Mouse (Mus musculus) naive thymus-derived CD4-positive, alpha-beta T cell, adult 2 months (primary cell): Measurements from ENCODE around the gene Copz1.

ENCODE experiments used
- DNase-seq: peaks from one replicate; pipeline ENCODE4 v3.0.0-alpha.2; 2011; ENCODE audit warnings: low read depth

Gene Copz1

GRCm38 (mm10) chr15:103308876-103309580, 36.5 kb downstream of the Copz1 start:
- no peak for DNase-seq

- no peak for DNase-seq
Observed at GRCm38 (mm10) chr15:103310365-103310910, 37.9 kb downstream of the Copz1 start, which contains the start of gene Gpr84. Gene Gpr84 (minus strand): TSS chr15:103310612.

DNA sequence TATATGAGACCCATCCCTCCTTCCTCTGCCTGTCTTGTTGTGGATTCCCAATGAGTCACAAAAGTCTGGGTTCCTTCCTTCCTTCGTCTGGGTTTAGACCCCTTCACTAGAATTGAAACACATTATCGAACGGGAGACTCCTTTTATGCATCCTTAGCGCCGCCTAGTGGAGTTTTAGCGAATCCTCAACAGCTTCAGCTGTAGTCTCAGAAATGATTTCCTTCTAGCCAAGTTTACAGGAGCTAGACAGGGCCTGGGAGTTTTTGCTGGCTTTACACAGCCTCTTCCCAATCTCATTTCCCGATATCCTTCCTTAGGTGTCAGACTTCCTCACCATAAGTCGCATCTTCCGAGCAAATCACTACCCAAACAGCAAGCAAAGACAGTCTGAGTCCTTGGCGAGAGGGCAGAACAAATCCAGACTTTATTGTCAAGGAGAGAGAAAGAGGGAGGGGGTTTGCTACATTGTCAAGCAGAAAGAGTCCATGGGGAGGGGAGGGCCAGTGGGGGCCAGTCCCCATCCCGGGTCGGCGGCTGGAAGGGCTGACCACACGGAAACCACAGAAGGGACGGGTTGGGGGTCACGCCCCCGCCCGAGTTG, 41.1 kb downstream of the Copz1 start:
- DNase-seq: peak; percentile 82

DNA sequence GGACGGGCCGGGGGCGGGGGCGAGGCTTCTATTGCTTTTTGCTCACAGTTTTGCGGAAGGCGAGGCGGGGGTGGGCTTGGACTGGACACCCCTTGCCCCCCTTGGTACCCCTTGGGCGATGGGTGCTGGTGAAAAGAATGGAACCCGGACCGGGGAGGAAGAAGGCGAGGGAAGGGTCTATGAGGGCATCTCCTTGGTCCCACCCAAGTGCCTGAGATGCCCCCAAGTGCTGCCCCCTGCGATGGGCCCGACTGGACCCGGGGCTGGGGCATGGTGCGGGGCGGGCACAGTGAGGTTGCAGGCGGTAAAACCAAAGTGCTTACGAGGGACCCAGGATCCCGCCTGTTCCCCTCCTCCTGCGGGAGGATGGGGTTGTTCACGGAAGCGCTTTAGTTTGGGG, 41.7 kb downstream of the Copz1 start:
- no peak for DNase-seq

DNA sequence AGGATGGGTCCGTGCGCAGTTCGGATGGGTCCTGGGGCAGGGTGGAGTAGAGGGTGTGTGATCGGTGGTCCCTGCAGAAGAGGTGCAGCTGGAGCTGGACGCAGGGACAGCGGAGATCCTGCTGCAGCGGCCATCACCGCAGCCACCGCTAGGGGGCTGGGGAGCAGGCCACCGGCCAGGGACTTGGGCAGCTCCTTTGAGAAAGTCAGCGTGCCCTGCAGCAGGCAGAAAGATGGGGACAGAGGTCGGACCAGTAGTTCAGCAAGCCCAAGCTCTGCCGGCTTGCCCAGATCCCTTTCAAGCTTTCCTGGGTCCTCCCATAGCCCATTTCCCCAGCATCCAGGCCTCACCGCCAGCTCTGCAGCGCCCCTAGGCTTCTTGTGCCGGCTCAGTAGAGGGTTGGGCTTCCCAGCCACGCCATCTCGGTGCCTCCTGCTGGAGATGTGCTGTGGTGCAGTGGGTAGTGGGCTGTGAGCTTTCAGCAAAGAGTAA, 42.5 kb downstream of the Copz1 start:
- no peak for DNase-seq

GRCm38 (mm10) chr15:103315979-103316776, 43.7 kb downstream of the Copz1 start:
- no peak for DNase-seq

DNA sequence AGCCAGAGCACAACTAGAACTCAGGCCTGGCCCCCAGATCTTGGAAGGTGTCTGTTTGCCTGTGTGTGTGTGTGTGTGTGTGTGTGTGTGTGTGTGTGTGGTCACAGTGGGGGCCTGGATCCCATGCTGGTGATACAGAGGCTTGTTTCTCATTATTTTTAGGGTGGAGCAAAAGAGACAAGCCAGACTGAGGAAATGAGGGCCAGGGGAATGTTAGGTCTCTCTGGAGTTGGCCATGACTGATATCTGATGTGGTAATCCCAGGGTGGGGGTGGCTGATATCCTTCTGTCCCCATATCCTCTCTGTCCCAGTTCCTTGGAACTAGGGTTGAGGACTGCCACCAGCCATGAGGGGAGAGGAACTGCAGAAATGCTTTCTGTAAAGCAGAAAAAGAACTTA, 44.6 kb downstream of the Copz1 start:
- DNase-seq: no peak

DNA sequence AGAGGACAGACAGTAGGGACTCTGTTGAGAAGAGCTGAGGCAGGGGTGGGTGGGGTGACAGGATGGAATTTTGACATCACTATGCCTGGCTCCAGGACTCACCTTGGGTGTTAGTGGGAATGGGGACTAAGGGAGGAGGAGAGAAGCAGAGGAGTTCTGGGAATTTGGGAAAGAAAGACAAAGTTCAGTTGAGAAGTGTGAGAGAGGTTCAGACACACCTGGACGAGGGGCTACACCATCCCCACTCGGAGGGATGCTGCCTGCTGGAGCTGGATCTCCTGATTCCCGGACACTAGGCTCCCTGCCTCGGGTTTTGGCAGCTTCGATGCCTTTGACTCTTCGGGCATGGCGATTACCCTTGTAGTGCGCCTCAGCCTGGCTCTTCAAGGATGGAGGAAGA, 45.2 kb downstream of the Copz1 start:
- no peak for DNase-seq

DNA sequence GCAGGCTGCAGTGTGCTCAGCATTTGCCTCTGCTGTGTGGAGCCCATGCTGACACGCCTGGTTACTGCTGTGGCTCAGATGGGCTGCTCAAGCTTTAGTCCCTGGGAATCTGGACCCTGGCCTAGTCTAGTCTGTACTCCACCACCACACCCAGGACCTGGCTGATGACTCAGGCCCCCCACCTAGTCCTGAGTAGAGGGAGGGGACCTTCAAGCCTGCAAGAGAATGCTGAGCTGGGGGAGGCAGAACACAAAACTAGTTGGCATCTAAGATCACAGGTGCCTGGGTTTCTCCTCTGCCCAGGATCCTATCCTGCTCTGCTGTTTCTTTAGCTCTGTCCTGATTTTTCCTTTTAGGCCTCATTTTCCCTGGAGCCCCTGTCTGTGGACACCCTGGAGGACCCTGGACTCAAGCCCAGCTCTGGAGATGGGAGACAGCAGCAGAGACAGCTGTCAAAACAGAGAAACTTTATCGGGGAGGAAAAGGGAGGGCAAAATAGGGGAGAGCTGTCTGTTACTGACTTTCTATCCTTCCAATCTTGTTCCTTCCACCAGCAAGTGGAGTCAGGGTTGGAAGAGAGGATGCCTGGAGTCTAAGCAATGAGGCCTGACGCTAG, 45.8 kb downstream of the Copz1 start:
- no peak for DNase-seq

DNA sequence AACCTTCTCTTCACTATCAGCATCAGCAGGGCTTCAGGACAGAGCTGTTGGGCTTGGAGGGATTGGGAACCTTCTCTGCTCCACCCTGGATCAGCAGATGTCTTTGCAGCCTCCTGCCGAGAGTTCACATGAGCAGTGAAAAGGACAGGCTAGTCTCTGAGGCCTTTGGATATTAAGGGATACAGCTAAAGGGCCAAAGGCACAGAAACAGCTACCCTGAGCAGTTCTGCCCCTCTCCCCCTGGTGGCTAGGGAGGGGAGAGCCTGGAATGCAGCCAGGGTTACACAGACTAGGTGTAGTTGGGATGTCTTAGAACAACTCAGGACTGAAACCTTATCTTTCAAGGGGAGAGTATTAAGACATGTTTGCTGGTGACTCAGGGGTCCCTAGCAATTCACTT, 48.6 kb downstream of the Copz1 start:
- DNase-seq: no peak

DNA sequence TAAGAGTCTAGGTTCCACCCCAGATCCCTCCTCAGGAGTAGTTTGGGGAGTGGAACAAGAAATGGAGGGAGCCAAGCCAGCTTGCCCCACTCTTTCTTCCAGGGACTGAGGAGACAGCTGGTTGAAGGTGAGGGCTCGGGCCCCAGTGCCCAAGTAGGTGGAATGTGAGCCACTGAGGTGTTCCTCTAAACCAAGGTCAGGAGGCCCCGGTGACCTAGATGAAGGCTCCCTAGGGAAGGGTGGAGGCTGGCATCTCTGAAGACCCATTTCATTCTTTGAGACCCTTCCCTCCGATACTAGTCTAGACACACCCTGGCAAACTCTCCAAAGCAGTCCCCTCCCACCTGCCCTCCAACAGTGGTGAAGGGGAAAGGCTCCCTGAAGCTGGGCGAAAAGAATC, 49.9 kb downstream of the Copz1 start:
- DNase-seq: no peak

DNA sequence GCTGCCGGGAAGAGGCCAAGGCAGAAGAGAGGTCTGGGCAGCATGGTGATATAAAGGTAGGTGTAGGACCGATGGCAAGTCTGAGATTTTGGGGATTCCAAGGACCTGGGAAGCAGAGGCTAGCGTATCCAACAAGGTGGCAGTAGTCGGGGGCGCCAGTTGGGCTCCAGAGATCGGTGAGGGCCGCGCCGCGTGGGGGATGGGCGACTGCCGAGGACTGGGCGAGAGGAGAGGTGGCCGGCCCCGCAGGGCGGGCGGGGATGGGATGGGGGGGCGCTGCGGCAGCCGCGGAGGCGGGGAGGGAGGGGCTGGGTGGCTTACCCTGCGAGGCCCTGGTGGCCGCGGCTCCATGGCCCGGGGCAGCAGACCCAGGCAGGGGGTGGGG, 50.5 kb downstream of the Copz1 start:
- DNase-seq: no peak

GRCm38 (mm10) chr15:103323455-103324247, 51.1 kb downstream of the Copz1 start:
- peak; percentile 88 for DNase-seq

DNA sequence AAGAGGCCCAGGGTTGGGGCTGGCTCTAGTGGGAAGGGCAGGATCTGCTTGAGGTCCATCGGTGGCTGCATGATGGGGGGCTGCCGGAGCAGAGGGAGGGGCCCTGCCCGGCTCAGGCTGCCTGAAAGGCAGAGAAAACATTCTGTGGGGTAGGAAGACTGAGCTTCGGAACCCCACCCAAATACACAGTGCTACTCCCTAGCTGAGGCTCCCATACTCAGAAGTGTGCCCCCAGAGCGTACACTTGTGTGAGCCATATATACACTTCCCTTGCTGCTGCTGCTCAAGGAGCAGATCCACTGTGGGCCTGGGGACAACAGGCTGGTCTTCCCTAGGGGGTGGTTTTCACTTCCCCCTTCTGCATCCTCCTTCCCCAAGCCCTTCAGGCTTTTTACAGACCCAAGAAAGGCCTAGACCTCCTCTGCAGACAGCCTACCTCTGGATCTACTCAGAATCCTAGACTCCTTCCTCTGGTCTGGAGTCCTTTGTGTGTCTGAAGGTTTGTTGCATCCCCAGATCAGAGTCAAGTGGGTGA, 60.6 kb downstream of the Copz1 start:
- no peak for DNase-seq

DNA sequence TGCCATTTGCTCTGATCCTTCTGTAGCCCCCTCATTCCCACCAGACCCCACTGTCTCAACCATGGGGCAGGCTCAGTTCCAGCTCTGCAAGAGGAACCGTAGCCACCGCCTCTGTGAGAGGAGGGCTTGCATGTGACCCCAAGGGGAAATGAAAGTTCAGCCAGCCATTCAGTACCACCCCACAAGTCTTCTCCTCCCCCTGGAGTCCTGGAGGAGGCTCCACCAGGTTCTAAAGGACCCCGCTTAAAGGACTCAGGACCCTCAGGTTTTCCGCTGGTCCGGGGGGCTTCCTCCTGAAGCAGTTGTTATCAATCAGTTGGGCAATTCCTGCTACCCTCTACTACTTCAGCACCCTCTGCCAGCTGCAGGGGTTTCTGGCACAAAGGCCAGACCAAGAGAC, 61.2 kb downstream of the Copz1 start:
- no peak for DNase-seq

GRCm38 (mm10) chr15:103334194-103334593, 61.7 kb downstream of the Copz1 start:
- DNase-seq: no peak

DNA sequence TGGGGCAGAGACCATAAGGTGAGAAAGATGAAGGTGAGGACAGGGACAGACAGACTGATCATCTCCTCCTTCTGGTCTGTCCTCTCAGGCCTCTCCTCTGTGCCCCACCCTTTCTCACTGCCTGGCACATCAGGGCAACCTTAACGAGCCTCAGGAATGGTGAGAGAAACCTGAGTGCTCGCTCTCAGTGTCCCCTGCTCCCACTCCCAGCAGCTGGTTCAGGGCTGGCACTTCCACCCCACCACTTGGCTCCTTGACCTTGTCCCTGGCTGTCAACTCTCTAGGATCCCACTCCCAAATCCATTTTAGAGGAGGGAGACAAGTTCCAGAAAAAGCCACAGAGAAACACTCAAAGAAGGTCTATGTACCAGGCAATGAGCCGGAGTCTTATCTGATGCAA, 62.5 kb downstream of the Copz1 start:
- DNase-seq: no peak

DNA sequence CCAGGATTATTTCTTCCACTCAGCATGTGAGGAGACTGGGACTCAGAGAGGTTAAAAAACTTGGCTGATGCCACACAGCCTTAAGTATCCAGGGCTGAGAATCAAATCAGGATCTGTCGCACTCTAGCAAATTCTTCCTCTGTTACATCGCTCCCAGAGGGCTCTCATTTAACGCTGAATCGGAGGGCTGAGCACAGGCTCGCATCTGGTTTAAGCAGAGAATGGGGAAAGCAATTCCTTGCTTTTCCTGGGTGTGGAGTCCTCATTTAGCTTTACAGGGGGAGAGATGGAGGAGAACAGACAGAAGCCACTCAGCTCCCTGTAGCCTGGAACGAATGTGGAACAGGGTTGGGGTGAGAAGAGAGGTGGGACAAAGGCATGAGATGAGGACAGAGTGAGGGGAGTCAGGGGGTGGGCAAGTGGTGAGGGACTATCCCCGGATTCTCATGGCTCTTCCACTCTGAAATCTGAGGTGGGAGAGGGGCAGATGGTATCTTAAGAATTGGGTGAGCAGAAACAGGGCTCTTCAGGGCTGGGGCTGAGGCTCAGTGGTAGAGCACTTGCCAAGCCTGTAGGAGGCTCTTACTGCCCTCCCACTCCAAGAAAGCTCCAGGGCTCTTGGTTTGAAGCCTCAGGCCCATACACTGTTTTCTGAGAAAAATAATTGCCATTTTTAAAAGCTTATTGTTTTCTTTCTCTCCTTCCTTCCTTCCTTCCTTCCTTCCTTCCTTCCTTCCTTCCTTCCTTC, 63.1 kb downstream of the Copz1 start:
- no peak for DNase-seq

GRCm38 (mm10) chr15:103336996-103337667, 64.6 kb downstream of the Copz1 start:
- DNase-seq: no peak

DNA sequence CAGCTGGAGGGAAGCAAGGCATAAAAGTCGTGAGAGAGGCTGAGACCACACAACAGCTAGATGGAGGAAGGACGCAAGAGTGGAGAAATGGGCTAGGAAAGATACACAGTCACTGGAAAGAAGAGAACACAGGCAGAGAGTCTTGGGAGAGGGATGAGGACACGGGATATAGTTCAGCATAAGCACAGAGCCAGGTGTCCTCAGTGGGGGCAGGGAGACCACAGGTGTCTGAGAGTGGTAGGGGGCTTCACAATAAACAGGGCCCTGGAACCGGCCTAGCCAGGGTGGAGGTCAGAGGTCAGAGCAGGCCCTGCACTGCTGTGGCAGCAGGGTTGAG, 66.3 kb downstream of the Copz1 start:
- no peak for DNase-seq
